Mouse (Mus musculus) liver, embryonic 18 days (tissue): ENCODE data around the gene Hao1. TPM values are rescaled to one million over a fixed set of nuclear protein-coding genes. Genes with fewer than 3 reads are reported as not detected.

ENCODE experiments used
- polyA plus RNA-seq: library from polyadenylated mRNA; depleted of rRNA; stranded (reverse); fragments of >200 nt; gene quantifications from 2 replicates; pipeline ENCODE4 v1.2.3, GENCODE M21; 2012; rRNA removed

The Hao1 gene
- polyA plus RNA-seq, result 49.2 and 65.7 TPM in 2 replicates

DNA sequence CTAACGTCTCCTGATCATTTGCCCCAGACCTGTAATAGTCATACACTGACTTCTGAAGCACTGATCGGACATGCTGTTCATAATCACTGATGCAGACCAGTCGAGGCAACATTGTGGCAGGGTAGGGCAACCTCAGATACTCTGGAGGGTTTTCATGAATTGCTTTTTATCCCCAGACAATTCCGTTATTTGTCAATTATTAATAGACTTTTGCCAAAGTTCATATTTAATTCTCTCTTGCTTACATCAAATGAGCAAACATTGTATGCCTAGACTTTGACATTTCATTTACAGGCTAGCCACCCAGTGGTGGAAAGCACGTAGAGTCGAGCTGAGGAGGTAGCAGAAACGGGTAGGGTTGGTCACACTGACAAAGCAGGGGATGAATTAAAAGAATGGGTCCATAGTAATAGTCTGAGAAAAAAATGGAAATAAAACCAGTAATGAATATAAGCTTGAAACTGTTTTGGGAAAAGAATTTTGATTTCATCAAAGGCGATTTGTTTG lies at the start of gene Hao1:
Gene Hao1, minus strand, starts transcription at position 148 of the 507 bp plus-strand sequence.

Other genes starting within 250 kb of the Hao1 start
- 5.1 and 6.4 TPM in 2 replicates for gene Tmx4, start 89.8 kb upstream of the Hao1 start, polyA plus RNA-seq
- gene Plcb1, start 231.7 kb upstream of the Hao1 start, polyA plus RNA-seq, result 1.2 and 1.8 TPM in 2 replicates